Mouse (Mus musculus): Measurements from ENCODE around the gene Aip. TPM values are rescaled to one million over a fixed set of nuclear protein-coding genes. Genes with fewer than 3 reads are reported as not detected.

Gene Aip
- total and polyA plus RNA-seq, 2 experiments from 2014 or later = 23.8 to 61.7 TPM

DNA sequence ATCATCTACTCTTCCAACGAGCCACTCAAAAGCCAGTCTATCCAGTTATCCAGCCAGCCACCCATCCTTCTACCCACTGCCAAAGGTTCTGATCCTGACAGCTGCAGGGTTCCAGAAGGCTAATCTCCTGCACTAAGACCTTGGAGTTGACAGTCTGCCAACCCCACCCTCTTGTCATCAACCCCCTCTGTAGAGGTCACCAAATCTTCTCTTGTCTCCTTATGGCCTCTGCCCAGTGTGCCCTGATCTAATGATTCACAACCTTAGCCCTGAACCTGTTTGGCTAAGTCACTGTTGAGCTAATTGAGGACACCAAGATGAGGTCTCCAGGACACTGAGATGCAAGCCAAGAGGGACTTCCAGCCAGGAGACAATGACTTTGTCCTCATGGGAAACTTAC, 46.1 kb downstream of the Aip start:
- Histone ChIP-seq H3K9me3 (replicated peaks; ENCODE audit: control insufficient read depth, low read length) (no peaks in the 10 kb centered on the region), H3K36me3 (replicated peaks; ENCODE audit: control insufficient read depth, insufficient read depth, low read length) (no peaks in the 10 kb centered on the region), H3K27me3 (ENCODE audit: control insufficient read depth, insufficient read depth, low read length) (no peaks in the 10 kb centered on the region), H3K4me2 (ENCODE audit: low read depth, low read length) (no peak overlapping the region), H3K27ac (ENCODE audit: low read depth) (no peak overlapping the region), H3K9ac (replicated peaks; ENCODE audit: low read depth, low read length) (no peak overlapping the region), H3K4me1 (ENCODE audit: control insufficient read depth, insufficient read depth) (no peaks in the 10 kb centered on the region), H3K4me3 (ENCODE audit: low read depth, low read length) (no peak overlapping the region)
- no peak for ATAC-seq (ENCODE audit: insufficient read depth, low read depth)
- 61% methylated on average over 1 of the region's 1 CpGs for WGBS
- TF ChIP-seq CTCF (IDR thresholded peaks at IDR 0.05; ENCODE audit: low read depth) (no peak), EP300 (IDR thresholded peaks at IDR 0.05; ENCODE audit: low read depth) (no peak)
- DNase-seq (ENCODE audit: low spot score) = no peak

DNA sequence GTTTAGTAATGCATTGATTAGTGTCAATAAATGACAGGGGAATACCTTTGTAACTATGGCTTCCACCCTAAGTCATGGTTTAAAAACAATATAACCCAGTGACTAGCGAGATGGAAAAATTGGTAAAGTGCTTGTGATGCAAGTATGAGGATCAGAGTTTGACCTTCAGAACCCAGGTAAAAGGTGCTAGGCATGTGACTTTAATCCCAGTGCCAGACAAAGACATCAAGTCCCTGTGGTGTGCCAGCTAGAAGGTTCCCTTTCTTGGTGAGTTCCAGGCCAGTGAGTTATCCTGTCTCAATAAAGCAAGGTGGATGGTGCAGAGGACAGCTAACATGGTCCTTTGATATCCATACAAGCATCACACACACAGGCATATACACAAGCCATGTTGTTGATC, 50.1 kb downstream of the Aip start:
- no peaks in the 10 kb centered on the region for H3K4me1 ChIP-seq (ENCODE audit: control insufficient read depth, insufficient read depth)
- no peak for ATAC-seq (ENCODE audit: insufficient read depth, low read depth)

DNA sequence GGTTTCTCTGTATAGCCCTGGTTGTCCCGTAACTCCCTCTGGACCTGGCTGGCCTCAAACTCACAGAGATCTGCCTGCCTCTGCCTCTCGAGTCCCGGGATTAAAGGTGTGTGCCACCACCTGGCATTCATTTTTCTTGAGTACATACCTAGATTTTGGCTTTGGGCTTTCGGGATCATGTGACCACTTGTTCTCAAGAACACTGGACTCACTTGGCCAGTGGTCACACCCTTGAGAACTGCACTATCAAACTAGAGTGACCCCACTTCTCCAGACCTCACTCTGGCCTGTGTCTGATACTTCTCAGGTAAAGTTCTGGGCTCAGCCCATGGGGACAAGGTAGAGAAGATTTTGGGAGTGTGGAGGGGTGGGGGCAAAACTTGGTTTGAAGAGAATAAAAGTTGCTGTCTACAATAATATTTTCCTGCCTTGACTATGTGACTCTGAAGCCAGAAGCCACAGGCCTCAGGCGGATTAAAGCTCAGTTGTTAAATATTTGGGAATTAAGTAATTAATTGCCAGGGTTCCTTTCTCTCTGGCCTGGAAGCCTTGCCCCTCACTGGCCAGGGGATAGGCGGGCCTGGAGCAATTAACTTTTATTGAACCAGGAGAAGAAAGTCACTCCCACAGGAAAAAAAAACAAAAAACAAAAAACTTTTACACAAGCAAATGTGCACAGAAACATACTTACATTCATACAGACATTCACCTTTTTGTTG, 52.8 kb downstream of the Aip start:
- ATAC-seq (ENCODE audit: insufficient read depth, low read depth) = no peak
- TF ChIP-seq CTCF (IDR thresholded peaks at IDR 0.05; ENCODE audit: low read depth) (no peak), EP300 (IDR thresholded peaks at IDR 0.05; ENCODE audit: low read depth) (no peak)
- WGBS = 85% methylated on average over 6 of the region's 6 CpGs
- Histone ChIP-seq H3K9ac (replicated peaks; ENCODE audit: low read depth, low read length) (no peak overlapping the region), H3K27me3 (ENCODE audit: control insufficient read depth, insufficient read depth, low read length) (no peaks in the 10 kb centered on the region), H3K4me1 (ENCODE audit: control insufficient read depth, insufficient read depth) (no peaks in the 10 kb centered on the region), H3K4me2 (ENCODE audit: low read depth, low read length) (no peak overlapping the region), H3K27ac (ENCODE audit: low read depth) (no peak overlapping the region), H3K36me3 (replicated peaks; ENCODE audit: control insufficient read depth, insufficient read depth, low read length) (no peaks in the 10 kb centered on the region), H3K9me3 (replicated peaks; ENCODE audit: control insufficient read depth, low read length) (no peaks in the 10 kb centered on the region), H3K4me3 (ENCODE audit: low read depth, low read length) (no peak overlapping the region)
- no peak for DNase-seq (ENCODE audit: low spot score)

More for the DNA sequence above, 50.1 kb downstream of the Aip start:
- no peak for DNase-seq (ENCODE audit: low spot score)
- TF ChIP-seq EP300 (IDR thresholded peaks at IDR 0.05; ENCODE audit: low read depth) = no peak
- TF ChIP-seq CTCF (IDR thresholded peaks at IDR 0.05; ENCODE audit: low read depth) = no peak
- no peak overlapping the region for H3K27ac ChIP-seq (ENCODE audit: low read depth)
- H3K4me3 ChIP-seq (ENCODE audit: low read depth, low read length) = no peak overlapping the region
- no peaks in the 10 kb centered on the region for H3K27me3 ChIP-seq (ENCODE audit: control insufficient read depth, insufficient read depth, low read length)
- no peak overlapping the region for H3K9ac ChIP-seq (replicated peaks; ENCODE audit: low read depth, low read length)
- no peaks in the 10 kb centered on the region for H3K9me3 ChIP-seq (replicated peaks; ENCODE audit: control insufficient read depth, low read length)
- H3K4me2 ChIP-seq (ENCODE audit: low read depth, low read length) = no peak overlapping the region
- 87% methylated on average over 1 of the region's 1 CpGs for WGBS
- no peaks in the 10 kb centered on the region for H3K36me3 ChIP-seq (replicated peaks; ENCODE audit: control insufficient read depth, insufficient read depth, low read length)

DNA sequence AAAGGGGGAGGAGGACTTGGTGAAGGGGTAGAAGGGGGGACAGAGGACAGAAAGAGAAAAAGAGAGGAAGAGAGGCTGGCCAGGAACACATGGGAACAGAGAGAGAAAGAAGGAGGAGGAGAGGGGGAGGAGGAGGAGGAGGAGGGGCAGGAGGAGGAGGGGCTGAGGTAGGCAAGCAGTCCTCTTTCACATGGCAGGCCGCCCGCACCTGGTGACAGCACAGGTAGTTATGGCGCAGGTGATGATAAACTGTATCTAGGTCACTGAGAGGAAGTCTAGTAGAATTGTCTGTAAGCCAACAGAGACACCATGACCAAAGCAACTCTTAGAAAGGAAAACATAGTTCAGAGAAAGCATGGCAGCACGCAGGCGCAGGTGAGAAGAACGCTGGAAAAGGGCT, 54.3 kb downstream of the Aip start:
- DNase-seq (ENCODE audit: low spot score) (no peak), ATAC-seq (ENCODE audit: insufficient read depth, low read depth) (no peak)
- Histone ChIP-seq H3K27ac (ENCODE audit: low read depth) (no peak overlapping the region), H3K9ac (replicated peaks; ENCODE audit: low read depth, low read length) (no peak overlapping the region), H3K36me3 (replicated peaks; ENCODE audit: control insufficient read depth, insufficient read depth, low read length) (no peaks in the 10 kb centered on the region), H3K4me2 (ENCODE audit: low read depth, low read length) (no peak overlapping the region), H3K9me3 (replicated peaks; ENCODE audit: control insufficient read depth, low read length) (no peaks in the 10 kb centered on the region), H3K4me3 (ENCODE audit: low read depth, low read length) (no peak overlapping the region), H3K27me3 (ENCODE audit: control insufficient read depth, insufficient read depth, low read length) (no peaks in the 10 kb centered on the region), H3K4me1 (ENCODE audit: control insufficient read depth, insufficient read depth) (no peaks in the 10 kb centered on the region)
- no peak for TF ChIP-seq EP300 (IDR thresholded peaks at IDR 0.05; ENCODE audit: low read depth)
- TF ChIP-seq CTCF (IDR thresholded peaks at IDR 0.05; ENCODE audit: low read depth) = no peak
- 82% methylated on average over 6 of the region's 6 CpGs for WGBS

DNA sequence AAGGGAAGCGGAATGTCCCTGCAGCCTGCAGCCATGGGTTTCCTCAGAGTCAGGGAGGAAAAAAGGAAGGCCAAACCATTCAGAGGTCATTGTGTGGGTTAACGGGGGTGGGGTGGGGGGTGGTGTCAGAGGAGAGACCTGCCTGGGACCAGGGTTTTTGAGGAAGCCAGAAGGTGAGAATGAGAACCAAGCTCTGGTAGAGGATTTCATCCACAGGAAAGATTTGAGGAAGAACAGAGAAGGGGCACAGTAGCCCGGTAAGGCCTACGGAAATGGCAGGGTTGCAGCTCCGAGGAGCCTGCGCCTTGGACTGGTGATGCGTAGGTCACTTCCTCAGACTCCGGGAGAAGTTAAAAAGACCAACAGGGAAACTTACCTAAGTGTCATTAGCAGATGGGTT, 54.9 kb downstream of the Aip start:
- Histone ChIP-seq H3K9me3 (replicated peaks; ENCODE audit: control insufficient read depth, low read length) (no peaks in the 10 kb centered on the region), H3K9ac (replicated peaks; ENCODE audit: low read depth, low read length) (no peak overlapping the region), H3K4me2 (ENCODE audit: low read depth, low read length) (no peak overlapping the region), H3K36me3 (replicated peaks; ENCODE audit: control insufficient read depth, insufficient read depth, low read length) (no peaks in the 10 kb centered on the region), H3K27ac (ENCODE audit: low read depth) (no peak overlapping the region), H3K4me3 (ENCODE audit: low read depth, low read length) (no peak overlapping the region), H3K27me3 (ENCODE audit: control insufficient read depth, insufficient read depth, low read length) (no peaks in the 10 kb centered on the region), H3K4me1 (ENCODE audit: control insufficient read depth, insufficient read depth) (no peaks in the 10 kb centered on the region)
- WGBS = 68% methylated on average over 8 of the region's 8 CpGs
- DNase-seq (ENCODE audit: low spot score) (no peak), ATAC-seq (ENCODE audit: insufficient read depth, low read depth) (no peak)
- no peak for TF ChIP-seq EP300 (IDR thresholded peaks at IDR 0.05; ENCODE audit: low read depth)
- TF ChIP-seq CTCF (IDR thresholded peaks at IDR 0.05; ENCODE audit: low read depth) = no peak

DNA sequence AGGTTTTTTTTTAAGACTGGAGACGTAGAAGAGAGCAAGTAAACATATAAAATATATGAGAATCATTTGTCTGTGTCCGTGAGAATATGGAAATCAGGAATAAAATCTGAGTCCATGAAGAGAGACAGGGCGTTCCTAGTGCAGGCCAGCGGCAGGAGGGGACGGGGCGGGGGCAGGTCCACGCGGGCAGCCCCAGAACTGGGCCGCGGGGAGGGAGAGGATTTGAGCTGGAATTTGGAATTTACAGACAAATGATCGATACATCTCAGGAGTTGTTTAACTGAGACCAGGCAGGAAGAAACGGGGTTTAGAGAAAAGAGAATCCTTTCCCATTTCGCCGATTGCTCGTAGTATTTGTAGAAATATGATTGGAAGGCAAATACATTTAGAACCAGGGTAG, 55.3 kb downstream of the Aip start:
- Histone ChIP-seq H3K9me3 (replicated peaks; ENCODE audit: control insufficient read depth, low read length) (no peaks in the 10 kb centered on the region), H3K36me3 (replicated peaks; ENCODE audit: control insufficient read depth, insufficient read depth, low read length) (no peaks in the 10 kb centered on the region), H3K9ac (replicated peaks; ENCODE audit: low read depth, low read length) (no peak overlapping the region), H3K4me3 (ENCODE audit: low read depth, low read length) (no peak overlapping the region), H3K4me1 (ENCODE audit: control insufficient read depth, insufficient read depth) (no peaks in the 10 kb centered on the region), H3K4me2 (ENCODE audit: low read depth, low read length) (no peak overlapping the region), H3K27me3 (ENCODE audit: control insufficient read depth, insufficient read depth, low read length) (no peaks in the 10 kb centered on the region), H3K27ac (ENCODE audit: low read depth) (no peak overlapping the region)
- DNase-seq (ENCODE audit: low spot score) = no peak
- TF ChIP-seq EP300 (IDR thresholded peaks at IDR 0.05; ENCODE audit: low read depth) (no peak), CTCF (IDR thresholded peaks at IDR 0.05; ENCODE audit: low read depth) (no peak)
- no peak for ATAC-seq (ENCODE audit: insufficient read depth, low read depth)
- WGBS = 78% methylated on average over 15 of the region's 15 CpGs

All from heart, postnatal 0 days (tissue).